Mouse (Mus musculus) ES-E14 (cell line): ENCODE results near the gene Gm13278.
"Not testable (repeated sequence)": the region's sequence is repeated elsewhere in the genome, so short reads cannot be mapped to it uniquely, and the experiment has no call there.

Source experiments
- CHD2 ChIP-seq: IDR thresholded peaks from 2 replicates; pipeline ENCODE4 v1.6.1; 2014; ENCODE audit warnings: mild to moderate bottlenecking, low read depth, low read length, inconsistent platforms
- MAFK ChIP-seq: IDR thresholded peaks from 2 replicates; pipeline ENCODE4 v1.6.1; 2014; ENCODE audit warnings: mild to moderate bottlenecking, low read depth, low read length, inconsistent platforms; ENCODE audit not compliant: insufficient read depth
- ZC3H11A ChIP-seq: IDR thresholded peaks from 2 replicates; pipeline ENCODE4 v1.6.1; 2012; ENCODE audit warnings: low read depth, mild to moderate bottlenecking, inconsistent platforms, low read length, borderline replicate concordance

GRCm38 (mm10) chr4:88788402-88788801 is 2.9 kb upstream of the Gm13278 start, which contains the start of gene Gm13277:
- TF ChIP-seq MAFK, CHD2, ZC3H11A: not testable (repeated sequence)
